Mouse (Mus musculus): ENCODE results near the gene Ptprm. TPM values are rescaled to one million over a fixed set of nuclear protein-coding genes. Genes with fewer than 3 reads are reported as not detected.

Ptprm gene
- polyA plus RNA-seq, 1 experiment, result not detected

GRCm38 (mm10) chr17:67237407-67237806 is 116.8 kb downstream of the Ptprm start:
- Histone ChIP-seq H3K27ac (ENCODE audit: insufficient read depth, low read depth, low read length) (no peak overlapping the region), H3K4me3 (ENCODE audit: insufficient read depth, low read depth, low read length) (no peak overlapping the region), H3K4me1 (ENCODE audit: control insufficient read depth, insufficient read depth, low read length) (no peaks in the 10 kb centered on the region)
- WGBS, result 73% methylated on average over 10 of the region's 10 CpGs
- TF ChIP-seq CTCF (IDR thresholded peaks at IDR 0.05; ENCODE audit: insufficient read depth, low read depth, low read length), result no peak
- TF ChIP-seq POLR2A (IDR thresholded peaks at IDR 0.05; ENCODE audit: insufficient read depth, low read depth, low read length), result no peak

- Histone ChIP-seq H3K4me1 (ENCODE audit: control insufficient read depth, insufficient read depth, low read length) (no peaks in the 10 kb centered on the region), H3K4me3 (ENCODE audit: insufficient read depth, low read depth, low read length) (no peak overlapping the region), H3K27ac (ENCODE audit: insufficient read depth, low read depth, low read length) (no peak overlapping the region)
- TF ChIP-seq POLR2A (IDR thresholded peaks at IDR 0.05; ENCODE audit: insufficient read depth, low read depth, low read length), result no peak
- no peak for TF ChIP-seq CTCF (IDR thresholded peaks at IDR 0.05; ENCODE audit: insufficient read depth, low read depth, low read length)
- WGBS, result 82% methylated on average over 9 of the region's 9 CpGs
Measured at GRCm38 (mm10) chr17:67233063-67233462, 121.2 kb downstream of the Ptprm start.

GRCm38 (mm10) chr17:67226991-67227390 is 127.3 kb downstream of the Ptprm start:
- Histone ChIP-seq H3K4me1 (ENCODE audit: control insufficient read depth, insufficient read depth, low read length) (peaks cover 3% of the 10 kb centered on the region; the same call in 1 of the 2 replicates), H3K27ac (ENCODE audit: insufficient read depth, low read depth, low read length) (no peak overlapping the region), H3K4me3 (ENCODE audit: insufficient read depth, low read depth, low read length) (no peak overlapping the region)
- WGBS, result 20% methylated on average over 5 of the region's 5 CpGs
- TF ChIP-seq CTCF (IDR thresholded peaks at IDR 0.05; ENCODE audit: insufficient read depth, low read depth, low read length), result no peak

GRCm38 (mm10) chr17:67215326-67215725 is 138.9 kb downstream of the Ptprm start:
- 57% methylated on average over 1 of the region's 1 CpGs for WGBS
- TF ChIP-seq CTCF (IDR thresholded peaks at IDR 0.05; ENCODE audit: insufficient read depth, low read depth, low read length), result no peak
- TF ChIP-seq POLR2A (IDR thresholded peaks at IDR 0.05; ENCODE audit: insufficient read depth, low read depth, low read length), result no peak
- peaks cover 20% of the 10 kb centered on the region for H3K4me1 ChIP-seq (ENCODE audit: control insufficient read depth, insufficient read depth, low read length)
- H3K27ac ChIP-seq (ENCODE audit: insufficient read depth, low read depth, low read length), result no peak overlapping the region
- no peak overlapping the region for H3K4me3 ChIP-seq (ENCODE audit: insufficient read depth, low read depth, low read length)

GRCm38 (mm10) chr17:67213711-67214110 is 140.5 kb downstream of the Ptprm start:
- TF ChIP-seq POLR2A (IDR thresholded peaks at IDR 0.05; ENCODE audit: insufficient read depth, low read depth, low read length) (no peak), CTCF (IDR thresholded peaks at IDR 0.05; ENCODE audit: insufficient read depth, low read depth, low read length) (no peak)
- H3K27ac ChIP-seq (ENCODE audit: insufficient read depth, low read depth, low read length), result no peak overlapping the region
- 20% methylated on average over 3 of the region's 3 CpGs for WGBS
- H3K4me3 ChIP-seq (ENCODE audit: insufficient read depth, low read depth, low read length), result no peak overlapping the region
- peaks cover 23% of the 10 kb centered on the region for H3K4me1 ChIP-seq (ENCODE audit: control insufficient read depth, insufficient read depth, low read length)

GRCm38 (mm10) chr17:67209676-67210344 is 144.4 kb downstream of the Ptprm start:
- Histone ChIP-seq H3K4me1 (ENCODE audit: control insufficient read depth, insufficient read depth, low read length) (peaks cover 28% of the 10 kb centered on the region), H3K27ac (ENCODE audit: insufficient read depth, low read depth, low read length) (no peak overlapping the region), H3K4me3 (ENCODE audit: insufficient read depth, low read depth, low read length) (no peak overlapping the region)
- 72% methylated on average over 8 of the region's 8 CpGs for WGBS
- TF ChIP-seq CTCF (IDR thresholded peaks at IDR 0.05; ENCODE audit: insufficient read depth, low read depth, low read length), result no peak
- no peak for TF ChIP-seq POLR2A (IDR thresholded peaks at IDR 0.05; ENCODE audit: insufficient read depth, low read depth, low read length)

GRCm38 (mm10) chr17:67208600-67208999 is 145.7 kb downstream of the Ptprm start:
- no peak overlapping the region for H3K4me3 ChIP-seq (ENCODE audit: insufficient read depth, low read depth, low read length)
- WGBS, result 29% methylated on average over 5 of the region's 5 CpGs
- peak overlapping the region; percentile 93 for H3K27ac ChIP-seq (ENCODE audit: insufficient read depth, low read depth, low read length)
- H3K4me1 ChIP-seq (ENCODE audit: control insufficient read depth, insufficient read depth, low read length), result peaks cover 25% of the 10 kb centered on the region
- TF ChIP-seq POLR2A (IDR thresholded peaks at IDR 0.05; ENCODE audit: insufficient read depth, low read depth, low read length), result no peak
- no peak for TF ChIP-seq CTCF (IDR thresholded peaks at IDR 0.05; ENCODE audit: insufficient read depth, low read depth, low read length)

GRCm38 (mm10) chr17:67206984-67207383 is 147.3 kb downstream of the Ptprm start:
- H3K27ac ChIP-seq (ENCODE audit: insufficient read depth, low read depth, low read length), result no peak overlapping the region
- H3K4me1 ChIP-seq (ENCODE audit: control insufficient read depth, insufficient read depth, low read length), result peaks cover 18% of the 10 kb centered on the region
- TF ChIP-seq POLR2A (IDR thresholded peaks at IDR 0.05; ENCODE audit: insufficient read depth, low read depth, low read length), result no peak
- 94% methylated on average over 4 of the region's 4 CpGs for WGBS
- H3K4me3 ChIP-seq (ENCODE audit: insufficient read depth, low read depth, low read length), result no peak overlapping the region

- 35% methylated on average over 7 of the region's 7 CpGs for WGBS
- peaks cover 15% of the 10 kb centered on the region for H3K4me1 ChIP-seq (ENCODE audit: control insufficient read depth, insufficient read depth, low read length)
- H3K4me3 ChIP-seq (ENCODE audit: insufficient read depth, low read depth, low read length), result no peak overlapping the region
- TF ChIP-seq POLR2A (IDR thresholded peaks at IDR 0.05; ENCODE audit: insufficient read depth, low read depth, low read length), result no peak
- no peak for TF ChIP-seq CTCF (IDR thresholded peaks at IDR 0.05; ENCODE audit: insufficient read depth, low read depth, low read length)
- H3K27ac ChIP-seq (ENCODE audit: insufficient read depth, low read depth, low read length), result peak overlapping the region; percentile 32
Measured at GRCm38 (mm10) chr17:67201151-67201550, 153.1 kb downstream of the Ptprm start.
